Mouse (Mus musculus) 416B (cell line): ENCODE data around the gene Macrod2.

ENCODE experiments used
- DNase-seq: peaks from one replicate; pipeline ENCODE4 v3.0.0; 2011; ENCODE audit warnings: low read depth

Macrod2 gene

GRCm38 (mm10) chr2:140912179-140912578, 517.1 kb downstream of the Macrod2 start:
- no peak for DNase-seq

- no peak for DNase-seq
Observed at GRCm38 (mm10) chr2:140912931-140913330, 517.8 kb downstream of the Macrod2 start.

GRCm38 (mm10) chr2:140913679-140914412, 518.7 kb downstream of the Macrod2 start:
- no peak for DNase-seq

GRCm38 (mm10) chr2:140926922-140927321, 531.8 kb downstream of the Macrod2 start:
- DNase-seq = peak; percentile 16

- DNase-seq = no peak
Observed at GRCm38 (mm10) chr2:140934483-140934882, 539.4 kb downstream of the Macrod2 start.

- no peak for DNase-seq
Observed at GRCm38 (mm10) chr2:140949461-140949860, 554.4 kb downstream of the Macrod2 start.

GRCm38 (mm10) chr2:140959246-140959645, 564.1 kb downstream of the Macrod2 start:
- DNase-seq = no peak

- DNase-seq = no peak
Observed at GRCm38 (mm10) chr2:140970181-140970580, 575.1 kb downstream of the Macrod2 start.

- DNase-seq = no peak
Observed at GRCm38 (mm10) chr2:140971845-140972244, 576.7 kb downstream of the Macrod2 start.

GRCm38 (mm10) chr2:140985670-140986372, 590.7 kb downstream of the Macrod2 start:
- DNase-seq = no peak

GRCm38 (mm10) chr2:141003846-141004245, 608.7 kb downstream of the Macrod2 start:
- DNase-seq = no peak

GRCm38 (mm10) chr2:141004326-141004725, 609.2 kb downstream of the Macrod2 start:
- DNase-seq = no peak

- DNase-seq = no peak
Observed at GRCm38 (mm10) chr2:141005616-141006015, 610.5 kb downstream of the Macrod2 start.

- DNase-seq = no peak
Observed at GRCm38 (mm10) chr2:141007725-141008124, 612.6 kb downstream of the Macrod2 start.

GRCm38 (mm10) chr2:141008458-141008857, 613.3 kb downstream of the Macrod2 start:
- no peak for DNase-seq

GRCm38 (mm10) chr2:141013443-141014165, 618.5 kb downstream of the Macrod2 start:
- DNase-seq = no peak

- no peak for DNase-seq
Observed at GRCm38 (mm10) chr2:141022971-141023370, 627.9 kb downstream of the Macrod2 start.

- DNase-seq = no peak
Observed at GRCm38 (mm10) chr2:141023916-141024315, 628.8 kb downstream of the Macrod2 start.

- DNase-seq = no peak
Observed at GRCm38 (mm10) chr2:141024316-141025043, 629.4 kb downstream of the Macrod2 start.

GRCm38 (mm10) chr2:141056685-141057454, 661.8 kb downstream of the Macrod2 start:
- no peak for DNase-seq

- no peak for DNase-seq
Observed at GRCm38 (mm10) chr2:141057455-141057833, 662.3 kb downstream of the Macrod2 start.
